Mouse (Mus musculus): ENCODE data around the gene Diras2.

DNA sequence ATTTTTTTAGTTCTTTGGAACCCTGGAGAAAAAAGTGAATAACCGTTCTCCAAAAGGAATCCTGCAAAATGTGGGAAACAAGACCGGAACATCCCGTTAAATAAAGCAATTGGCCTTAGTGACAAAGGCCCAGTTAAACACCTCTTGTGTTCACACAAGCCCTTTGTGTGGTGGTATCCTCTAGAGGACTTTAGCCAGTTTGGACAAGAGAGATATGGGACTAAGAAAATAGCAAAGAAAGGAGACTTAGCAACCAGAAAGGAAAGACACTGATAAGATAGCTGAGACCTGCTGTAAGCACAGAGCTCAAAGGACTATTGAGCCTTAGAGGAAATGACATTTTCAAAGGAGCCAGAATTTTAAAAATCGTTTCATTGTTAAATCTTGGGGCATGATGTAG lies 47.0 kb downstream of the Diras2 start:
- TF ChIP-seq ZNF384 (IDR thresholded peaks at IDR 0.05; ENCODE audit: low read depth, low read length) (no peak), ZC3H11A (IDR thresholded peaks at IDR 0.05; ENCODE audit: borderline replicate concordance, low read depth, low read length) (no peak)

Data from ES-E14 (cell line).